Mouse (Mus musculus): ENCODE data around the gene Syde2.

DNA sequence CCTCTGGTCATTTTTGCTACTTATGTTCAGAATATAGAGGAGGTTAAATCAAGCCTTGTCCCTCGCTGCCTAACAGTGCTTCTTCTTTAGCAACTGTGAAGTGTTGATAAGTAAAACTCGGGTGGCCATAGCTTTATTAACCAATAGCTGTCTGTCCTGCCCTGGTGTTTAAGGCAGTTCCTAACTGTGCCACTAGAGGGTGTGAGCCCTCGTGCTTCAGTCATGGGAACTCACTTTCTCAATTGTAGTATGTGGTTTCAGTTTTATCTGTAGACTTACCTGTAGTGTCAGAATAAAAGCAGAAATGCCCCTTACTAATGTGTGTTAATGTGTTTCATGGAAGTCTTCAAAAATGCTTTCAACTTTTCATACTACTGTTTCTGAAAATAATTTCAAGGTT lies 45.7 kb upstream of the Syde2 start:
- TF ChIP-seq CTCF (IDR thresholded peaks at IDR 0.05; ENCODE audit: control insufficient read depth, insufficient read depth, insufficient read length) (peak; percentile 61), CEBPB (IDR thresholded peaks at IDR 0.05; ENCODE audit: low read depth) (no peak), MYOD1 (IDR thresholded peaks at IDR 0.05; ENCODE audit: control insufficient read depth, insufficient read length, low read depth) (no peak)
